Mouse (Mus musculus) gastrocnemius, adult 2 months (tissue): ENCODE data around the gene Zfp607a. TPM values are rescaled to one million over a fixed set of nuclear protein-coding genes. Genes with fewer than 3 reads are reported as not detected.
"Not testable (repeated sequence)": the region's sequence is repeated elsewhere in the genome, so short reads cannot be mapped to it uniquely, and the experiment has no call there.

Source experiments
- DNase-seq: peaks from one replicate; pipeline ENCODE4 v3.0.0; 2022
- H3K27ac ChIP-seq: fragments of 200-600 bp; 2 replicates; pipeline ENCODE4 v1.8.1; 2022; ENCODE audit warnings: mild to moderate bottlenecking
- H3K4me3 ChIP-seq: fragments of 200-600 bp; 2 replicates; pipeline ENCODE4 v1.8.1; 2022; ENCODE audit warnings: mild to moderate bottlenecking, moderate library complexity
- CTCF ChIP-seq: fragments of 200-600 bp; IDR thresholded peaks from 2 replicates; pipeline ENCODE4 v1.8.1; 2022; ENCODE audit warnings: antibody characterized with exemption, mild to moderate bottlenecking, moderate library complexity
- intact Hi-C: fragments of 180-260 bp; cut with DNase I; formaldehyde crosslinking; loops from one replicate; pipeline ENCODE4 v1.15.1; 2025
- long read RNA-seq, 2 experiments: library from polyadenylated mRNA; stranded (forward); transcript quantifications; one replicate each; pipeline ENCODE4 v2.0.0; 2021
- total RNA-seq, 2 experiments: library from RNA; stranded (reverse); gene quantifications; 2 replicates each; pipeline ENCODE4 v1.2.3; 2021

Zfp607a gene
- 1 to 10 TPM; 2.1 to 2.3 TPM for total RNA-seq
- long read RNA-seq, experiment 1, partial matches to known transcripts = 0 of 3 reads
- long read RNA-seq, experiment 1, other reads (novel, unspliced or antisense) = 0 of 3 reads
- long read RNA-seq, experiment 2, partial matches to known transcripts = 0 of 3 reads
- long read RNA-seq, experiment 2, other reads (novel, unspliced or antisense) = 0 of 3 reads

DNA sequence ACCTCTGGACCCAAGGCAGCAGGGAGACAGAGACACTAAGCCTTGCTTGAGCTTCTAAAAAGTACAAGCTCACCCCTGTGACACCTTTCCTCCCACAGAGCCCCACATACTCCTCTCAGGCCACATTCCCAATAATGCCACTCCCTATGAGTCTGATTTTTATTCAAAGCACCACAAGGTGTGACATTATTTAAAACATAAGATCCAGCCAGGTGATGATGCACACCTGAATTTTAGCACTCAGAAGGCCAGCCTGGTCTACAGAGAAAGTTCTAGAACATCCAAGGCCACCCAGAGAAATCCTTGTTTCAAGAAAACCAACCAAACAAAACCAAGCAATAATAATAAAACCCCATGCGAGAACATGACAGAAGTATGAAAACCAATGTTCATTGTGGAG is at the start of gene Zfp607a:
Gene Zfp607a, plus strand, starts transcription at position 301 of the 400 bp plus-strand sequence.
- no peak within 1 kb of the TSS for H3K4me3 ChIP-seq
- H3K27ac ChIP-seq = no peak within 1 kb of the TSS
- no peak for DNase-seq
- intact Hi-C loops = no loop called here
- no peak for TF ChIP-seq CTCF

DNA sequence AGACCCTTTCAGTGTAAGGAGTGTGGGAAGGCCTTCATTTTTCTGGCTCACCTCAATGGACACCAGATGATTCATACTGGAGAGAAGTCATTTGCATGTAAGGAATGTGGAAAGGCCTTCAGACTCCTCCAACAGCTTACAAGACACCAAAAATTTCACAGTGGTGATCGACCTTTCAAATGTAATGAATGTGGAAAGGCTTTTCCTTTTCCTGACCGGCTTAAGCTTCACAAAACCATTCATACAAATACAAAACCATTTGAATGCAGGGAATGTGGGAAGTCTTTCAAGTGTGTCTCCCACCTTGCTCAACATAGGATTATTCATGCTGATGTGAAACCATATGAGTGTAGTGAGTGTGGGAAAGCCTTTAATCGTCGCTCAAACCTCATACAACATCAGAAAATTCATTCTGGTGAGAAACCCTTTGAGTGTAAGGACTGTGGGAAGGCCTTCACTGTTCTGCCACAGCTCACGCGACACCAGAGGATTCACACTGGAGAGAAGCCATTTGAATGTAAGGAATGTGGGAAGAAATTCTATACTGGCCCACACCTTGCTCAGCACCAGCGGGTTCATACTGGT is 38.7 kb upstream of the Zfp607a start:
- H3K27ac ChIP-seq = no peak overlapping the region
- no peak for TF ChIP-seq CTCF
- intact Hi-C loops = no loop called here

GRCm38 (mm10) chr7:27822611-27823010 is 34.7 kb upstream of the Zfp607a start:
- Histone ChIP-seq H3K27ac (no peak overlapping the region), H3K4me3 (no peak overlapping the region)
- intact Hi-C loops = no loop called here
- DNase-seq = no peak
- TF ChIP-seq CTCF = no peak

More for the DNA sequence above, 38.7 kb upstream of the Zfp607a start:
- H3K4me3 ChIP-seq = no peak overlapping the region
- no peak for DNase-seq

GRCm38 (mm10) chr7:27834131-27834530 is 23.2 kb upstream of the Zfp607a start:
- TF ChIP-seq CTCF = no peak
- no peak for DNase-seq
- Histone ChIP-seq H3K4me3 (no peak overlapping the region), H3K27ac (no peak overlapping the region)
- intact Hi-C loops = loop anchor here (10.0 kb wide), 1 partner anchor 99 kb away; the partner anchor contains the start of gene Zfp60

DNA sequence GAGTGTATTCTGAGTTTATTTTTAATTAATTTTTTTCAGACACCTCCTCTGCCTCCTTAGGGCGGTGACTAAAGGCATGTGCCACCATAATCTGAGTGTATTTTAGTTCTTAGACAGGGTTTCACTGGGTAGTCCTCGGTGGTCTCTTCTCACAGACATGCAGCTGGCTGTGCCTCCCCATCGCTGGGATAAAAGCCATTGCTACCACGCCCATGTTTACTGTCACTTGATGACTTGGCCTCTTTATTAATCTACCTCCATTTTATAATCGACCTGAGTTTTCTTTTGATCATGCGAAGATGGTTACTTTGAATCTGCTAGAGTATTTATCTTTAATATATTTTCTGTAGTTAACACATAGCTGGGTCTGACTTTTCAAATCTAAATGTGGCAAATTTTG is 19.4 kb upstream of the Zfp607a start:
- TF ChIP-seq CTCF = no peak

DNA sequence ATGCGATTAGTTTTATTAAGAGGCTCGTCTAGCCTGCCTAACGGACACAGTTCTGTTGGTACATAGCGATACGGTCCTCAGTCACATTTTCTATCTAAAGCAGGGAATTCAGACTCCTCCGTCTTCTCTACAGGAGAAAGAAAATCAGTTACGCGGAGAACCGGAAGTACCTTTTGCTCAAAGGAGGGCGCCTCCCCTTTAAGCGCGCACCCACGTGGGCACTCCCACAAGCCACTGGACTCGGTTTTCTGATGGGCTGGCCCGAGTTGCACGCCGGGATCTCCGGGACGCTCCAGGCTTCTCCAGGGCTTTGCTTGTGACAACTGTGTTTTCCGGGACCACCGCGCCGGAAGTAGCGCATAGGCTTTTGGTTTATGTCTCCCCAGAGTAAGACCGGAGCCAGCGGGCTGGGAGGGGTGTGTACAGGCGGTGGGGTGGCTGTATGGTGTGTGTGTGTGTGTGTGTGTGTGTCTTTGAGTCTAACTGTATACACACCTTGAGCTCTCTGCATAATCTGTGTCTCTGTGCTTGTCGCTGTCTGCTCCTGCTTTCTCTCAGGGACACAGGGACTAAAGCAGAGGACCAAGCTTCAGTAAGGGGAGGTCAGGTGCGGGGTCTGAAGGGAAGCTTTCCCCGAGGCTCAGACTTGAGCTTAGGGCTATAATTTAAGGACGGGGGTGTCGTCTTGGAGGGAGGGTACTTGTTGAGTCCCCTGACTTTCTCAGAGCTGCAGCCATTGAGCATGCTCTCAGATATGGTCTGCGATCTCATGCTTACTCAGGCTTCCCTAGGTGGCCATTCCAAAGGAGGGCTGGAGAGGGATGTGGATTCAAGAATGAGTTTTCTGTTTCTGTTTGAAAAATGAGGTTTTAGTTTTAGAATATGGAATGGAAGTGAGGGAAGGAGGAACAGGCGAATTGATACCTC is 18.7 kb upstream of the Zfp607a start, which contains the start of gene Zfp59:
Gene Zfp59, plus strand, starts transcription at position 285 of the 927 bp plus-strand sequence.
- peak; percentile 90 for DNase-seq
- intact Hi-C loops = loop anchor here (2.0 to 10.0 kb wide), 3 partner anchors 22 to 104 kb away; partner anchors contain the start of genes Zfp60 and Zfp974
- no peak for TF ChIP-seq CTCF
- Histone ChIP-seq H3K4me3 (peak within 1 kb of the TSS; percentile 75), H3K27ac (peak within 1 kb of the TSS; percentile 85)

More for the DNA sequence above, 19.4 kb upstream of the Zfp607a start:
- intact Hi-C loops = loop anchor here (2.0 to 10.0 kb wide), 3 partner anchors 23 to 103 kb away; partner anchors contain the start of genes Zfp60 and Zfp974
- H3K4me3 ChIP-seq = peak overlapping the region; percentile 75
- H3K27ac ChIP-seq = peak overlapping the region; percentile 85
- DNase-seq = no peak

GRCm38 (mm10) chr7:27839596-27839995 is 17.7 kb upstream of the Zfp607a start:
- no peak overlapping the region for H3K4me3 ChIP-seq
- intact Hi-C loops = loop anchor here (2.0 to 10.0 kb wide), 3 partner anchors 21 to 105 kb away; partner anchors contain the start of genes Zfp60 and Zfp974
- TF ChIP-seq CTCF = no peak

GRCm38 (mm10) chr7:27840104-27840503 is 17.2 kb upstream of the Zfp607a start:
- TF ChIP-seq CTCF = no peak
- DNase-seq = no peak
- intact Hi-C loops = no loop called here
- H3K4me3 ChIP-seq = no peak overlapping the region
- H3K27ac ChIP-seq = no peak overlapping the region

More at GRCm38 (mm10) chr7:27839596-27839995, 17.7 kb upstream of the Zfp607a start:
- DNase-seq = no peak
- H3K27ac ChIP-seq = no peak overlapping the region

GRCm38 (mm10) chr7:27859301-27860251 is 2.2 kb downstream of the Zfp607a start:
- no peak for TF ChIP-seq CTCF
- Histone ChIP-seq H3K27ac (peak overlapping the region; percentile 94), H3K4me3 (peak overlapping the region; percentile 90)
- no peak for DNase-seq
- intact Hi-C loops = loop anchor here (2.0 kb wide), 1 partner anchor 21 kb away; the partner anchor contains the start of gene Zfp59

DNA sequence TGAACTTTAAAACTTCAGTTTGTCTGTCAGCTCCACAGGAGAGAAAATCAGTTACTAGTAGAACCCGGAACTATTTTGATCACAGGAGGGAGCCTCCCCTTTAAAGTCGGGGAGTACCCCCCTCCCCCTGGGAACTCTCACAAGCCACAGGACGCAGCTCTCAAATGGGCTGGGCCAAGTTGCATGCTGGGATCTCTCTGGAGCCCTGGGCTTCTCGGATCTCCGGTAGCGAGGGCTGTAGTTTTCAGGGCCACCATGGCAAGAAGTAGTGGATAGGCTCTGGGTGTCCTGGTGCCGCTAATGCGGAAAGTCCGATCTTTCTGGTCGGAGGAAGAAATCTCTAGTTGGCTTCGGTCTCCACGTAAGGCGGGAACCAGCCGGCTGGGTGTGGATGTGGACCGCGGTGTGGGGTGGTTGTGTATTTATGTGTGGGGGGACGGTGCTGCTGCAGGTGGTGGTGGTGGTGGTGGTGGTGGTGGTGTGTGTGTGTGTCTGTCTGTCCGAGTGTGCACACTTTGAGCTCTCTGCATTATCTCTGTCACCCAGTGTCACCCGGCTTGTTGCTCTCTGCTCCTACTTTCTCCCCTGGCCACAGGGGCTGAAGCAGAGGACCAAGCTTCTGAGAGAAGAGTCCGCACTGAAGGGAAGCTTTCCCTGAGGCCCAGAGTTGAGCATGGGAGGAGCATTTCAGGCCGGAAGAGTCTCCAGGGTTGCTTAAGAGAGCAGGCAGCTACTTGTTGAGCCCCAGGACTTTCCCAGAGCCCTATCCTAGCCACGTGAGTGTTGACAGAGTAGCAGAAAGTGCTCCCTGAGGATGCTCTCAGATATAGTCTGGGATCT is 3.3 kb downstream of the Zfp607a start:
- intact Hi-C loops = loop anchor here (2.0 kb wide), 1 partner anchor 22 kb away; the partner anchor contains the start of gene Zfp59
- DNase-seq = peak; percentile 82
- TF ChIP-seq CTCF = no peak
- Histone ChIP-seq H3K27ac (peak overlapping the region; percentile 94), H3K4me3 (peak overlapping the region; percentile 90)

DNA sequence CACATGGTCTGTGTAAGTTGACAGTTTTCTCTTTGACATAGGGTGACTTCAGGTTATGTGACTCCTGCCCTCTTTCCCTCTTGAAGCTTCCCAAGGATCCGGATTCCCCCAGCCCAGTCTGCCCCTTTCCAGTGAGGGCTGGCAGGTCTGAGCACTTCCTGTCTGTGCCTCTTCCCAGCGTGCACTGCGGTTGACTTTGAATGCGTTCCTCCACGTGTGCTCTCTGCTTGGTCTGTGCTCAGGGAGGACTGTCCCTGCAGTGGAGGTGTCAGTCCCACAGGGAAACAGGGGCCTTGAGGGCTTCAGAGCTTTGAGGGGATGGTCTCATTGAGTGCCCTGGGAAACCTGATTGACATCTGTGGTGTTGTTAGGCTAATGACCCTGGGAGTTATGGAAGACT is 5.3 kb downstream of the Zfp607a start:
- intact Hi-C loops, H3K27ac ChIP-seq, H3K4me3 ChIP-seq, DNase-seq: not testable (repeated sequence)
